Mouse (Mus musculus): ENCODE measurements around the gene Gm10490. TPM values are rescaled to one million over a fixed set of nuclear protein-coding genes. Genes with fewer than 3 reads are reported as not detected.
"Not testable (repeated sequence)": the region's sequence is repeated elsewhere in the genome, so short reads cannot be mapped to it uniquely, and the experiment has no call there.

Gene Gm10490
- not detected for total RNA-seq (2021)
- long read RNA-seq, experiment 1: 0 reads
- long read RNA-seq, experiment 2: 0 reads

- DNase-seq (ENCODE audit: low spot score in 2 of 2); intact Hi-C loops (cut with DNase I): not testable (repeated sequence)
Measured at GRCm38 (mm10) chrX:7909242-7909641, at the start of gene Gm10490. Gene Gm10490 (plus strand): TSS chrX:7909542.

GRCm38 (mm10) chrX:7863181-7863580, 46.2 kb upstream of the Gm10490 start:
- DNase-seq (ENCODE audit: low spot score in 2 of 2): no peak
- intact Hi-C loops (cut with DNase I): no loop called here

GRCm38 (mm10) chrX:7864551-7864950, 44.8 kb upstream of the Gm10490 start:
- no peak for DNase-seq (ENCODE audit: low spot score in 2 of 2)
- intact Hi-C loops (cut with DNase I): no loop called here

GRCm38 (mm10) chrX:7865343-7865742, 44.0 kb upstream of the Gm10490 start:
- intact Hi-C loops (cut with DNase I): no loop called here
- no peak for DNase-seq (ENCODE audit: low spot score in 2 of 2)

- DNase-seq (ENCODE audit: low spot score in 2 of 2): no peak
- intact Hi-C loops (cut with DNase I): no loop called here
Measured at GRCm38 (mm10) chrX:7865786-7866185, 43.6 kb upstream of the Gm10490 start.

GRCm38 (mm10) chrX:7867141-7867540, 42.2 kb upstream of the Gm10490 start:
- DNase-seq (ENCODE audit: low spot score in 2 of 2): no peak
- intact Hi-C loops (cut with DNase I): no loop called here

GRCm38 (mm10) chrX:7868506-7868905, 40.8 kb upstream of the Gm10490 start:
- intact Hi-C loops (cut with DNase I): no loop called here

GRCm38 (mm10) chrX:7869826-7870225, 39.5 kb upstream of the Gm10490 start:
- DNase-seq (ENCODE audit: low spot score in 2 of 2): no peak
- intact Hi-C loops (cut with DNase I): loop anchor here (10.0 kb wide), 1 partner anchor 65 kb away; no protein-coding TSS in a partner anchor

More at GRCm38 (mm10) chrX:7868506-7868905, 40.8 kb upstream of the Gm10490 start:
- DNase-seq (ENCODE audit: low spot score in 2 of 2): no peak

- peak; percentile 81 to 93 for DNase-seq (ENCODE audit: low spot score in 2 of 2)
- intact Hi-C loops (cut with DNase I): loop anchor here (2.0 to 10.0 kb wide), 3 partner anchors 21 to 57 kb away; partner anchors contain the start of genes Otud5, Pqbp1 and Timm17b
Measured at GRCm38 (mm10) chrX:7878007-7878419, 31.3 kb upstream of the Gm10490 start, which contains the start of gene Pim2. Gene Pim2 (plus strand): TSS chrX:7878262.

- DNase-seq (ENCODE audit: low spot score in 2 of 2): no peak
- intact Hi-C loops (cut with DNase I): loop anchor here (2.0 to 10.0 kb wide), 3 partner anchors 20 to 56 kb away; partner anchors contain the start of genes Otud5, Pqbp1 and Timm17b
Measured at GRCm38 (mm10) chrX:7878495-7878894, 30.8 kb upstream of the Gm10490 start.

GRCm38 (mm10) chrX:7879819-7880218, 29.5 kb upstream of the Gm10490 start:
- DNase-seq (ENCODE audit: low spot score in 2 of 2): peak; percentile 69 to 80
- intact Hi-C loops (cut with DNase I): loop anchor here (2.0 to 10.0 kb wide), 3 partner anchors 19 to 55 kb away; partner anchors contain the start of genes Otud5, Pqbp1 and Timm17b

GRCm38 (mm10) chrX:7883841-7884567, 25.3 kb upstream of the Gm10490 start, which contains the start of gene Slc35a2:
Gene Slc35a2 (plus strand): TSS chrX:7884028.
- peak; percentile 71 to 83 for DNase-seq (ENCODE audit: low spot score in 2 of 2)
- intact Hi-C loops (cut with DNase I): no loop called here

GRCm38 (mm10) chrX:7898211-7898610, 11.1 kb upstream of the Gm10490 start:
- no peak for DNase-seq (ENCODE audit: low spot score in 2 of 2)
- intact Hi-C loops (cut with DNase I): loop anchor here (2.0 kb wide), 1 partner anchor 19 kb away; the partner anchor contains the start of gene Pim2

- DNase-seq (ENCODE audit: low spot score in 2 of 2): peak; percentile 88 to 91
- intact Hi-C loops (cut with DNase I): loop anchor here (2.0 kb wide), 1 partner anchor 20 kb away; the partner anchor contains the start of gene Pim2
Measured at GRCm38 (mm10) chrX:7898880-7899874, 10.2 kb upstream of the Gm10490 start, which contains the start of the genes Pqbp1 and Timm17b. Gene Pqbp1 (minus strand): TSS chrX:7899269. Gene Timm17b (plus strand): TSS chrX:7899357.

GRCm38 (mm10) chrX:7904441-7904840, 4.9 kb upstream of the Gm10490 start:
- intact Hi-C loops (cut with DNase I): no loop called here

GRCm38 (mm10) chrX:7907735-7908134, 1.6 kb upstream of the Gm10490 start, which contains the start of gene Gm10491:
Gene Gm10491 (minus strand): TSS chrX:7907835.
- DNase-seq (ENCODE audit: low spot score in 2 of 2): no peak
- intact Hi-C loops (cut with DNase I): no loop called here

More at GRCm38 (mm10) chrX:7904441-7904840, 4.9 kb upstream of the Gm10490 start:
- no peak for DNase-seq (ENCODE audit: low spot score in 2 of 2)

- no peak for DNase-seq (ENCODE audit: low spot score in 2 of 2)
- intact Hi-C loops (cut with DNase I): loop anchor here (5.0 kb wide), 1 partner anchor 107 kb away; the partner anchor contains the start of gene Glod5
Measured at GRCm38 (mm10) chrX:7910473-7910872, 1.1 kb downstream of the Gm10490 start.

GRCm38 (mm10) chrX:7915669-7916068, 6.3 kb downstream of the Gm10490 start:
- intact Hi-C loops (cut with DNase I): not testable (repeated sequence)

GRCm38 (mm10) chrX:7917960-7918359, 8.6 kb downstream of the Gm10490 start:
- intact Hi-C loops (cut with DNase I); DNase-seq (ENCODE audit: low spot score in 2 of 2): not testable (repeated sequence)

More at GRCm38 (mm10) chrX:7915669-7916068, 6.3 kb downstream of the Gm10490 start:
- DNase-seq (ENCODE audit: low spot score in 2 of 2): peak in 1 of 2 experiments; percentile 32

Data from left cerebral cortex, postnatal 14 days (tissue).